Mouse (Mus musculus) cerebellum, adult 2 months (tissue): ENCODE data around the gene Col27a1.

Source experiments
- CTCF ChIP-seq: fragments of 200-500 bp; IDR thresholded peaks from 2 replicates; pipeline ENCODE4 v1.5.1; 2011; ENCODE audit warnings: low read depth, mild to moderate bottlenecking, control low read depth, low read length, moderate library complexity, borderline replicate concordance; ENCODE audit not compliant: insufficient read depth
- POLR2A ChIP-seq: fragments of 200-500 bp; IDR thresholded peaks from 2 replicates; pipeline ENCODE4 v1.6.1; 2011; ENCODE audit warnings: low read length, control low read depth, borderline replicate concordance; ENCODE audit not compliant: insufficient read depth

GRCm38 (mm10) chr4:63298191-63298590 is 84.4 kb downstream of the Col27a1 start:
- TF ChIP-seq CTCF (no peak), POLR2A (no peak)
